Mouse (Mus musculus) midbrain, embryonic 14.5 days (tissue): Measurements from ENCODE around the gene Hexim2. TPM values are rescaled to one million over a fixed set of nuclear protein-coding genes. Genes with fewer than 3 reads are reported as not detected.

ENCODE experiments used
- ATAC-seq: fragments of 200-750 bp; cut with Nextera tagmentation; 2 replicates; pipeline ENCODE4 v1.8.0; 2017; ENCODE audit warnings: moderate number of reproducible peaks, moderate library complexity; ENCODE audit not compliant: low FRiP score, low TSS enrichment
- DNase-seq: peaks from one replicate; pipeline ENCODE4 v3.0.0-alpha.2; 2015
- H3K27ac ChIP-seq: fragments of 300-500 bp; sonication (generic); replicated peaks from 2 replicates; pipeline ENCODE4 v1.5.1; 2014; ENCODE audit warnings: mild to moderate bottlenecking, low read depth, low read length, moderate library complexity
- H3K27me3 ChIP-seq: fragments of 300-500 bp; sonication (generic); 2 replicates; pipeline ENCODE4 v1.6.1; 2014; ENCODE audit warnings: low read length, control low read depth, mixed read lengths; ENCODE audit not compliant: control insufficient read depth, insufficient read depth
- H3K36me3 ChIP-seq: fragments of 300-500 bp; sonication (generic); 2 replicates; pipeline ENCODE4 v1.6.1; 2014; ENCODE audit warnings: low read length, control low read depth; ENCODE audit not compliant: control insufficient read depth, insufficient read depth
- H3K4me1 ChIP-seq: fragments of 300-500 bp; sonication (generic); 2 replicates; pipeline ENCODE4 v1.6.1; 2014; ENCODE audit warnings: mild to moderate bottlenecking, antibody characterized with exemption, low read length, control low read depth; ENCODE audit not compliant: control insufficient read depth, insufficient read depth
- H3K4me2 ChIP-seq: fragments of 300-500 bp; sonication (generic); 2 replicates; pipeline ENCODE4 v1.6.1; 2014; ENCODE audit warnings: mild to moderate bottlenecking, low read length, moderate library complexity
- H3K4me3 ChIP-seq: fragments of 300-500 bp; sonication (generic); replicated peaks from 2 replicates; pipeline ENCODE4 v1.5.1; 2014; ENCODE audit warnings: low read depth, low read length
- H3K9ac ChIP-seq: fragments of 300-500 bp; sonication (generic); replicated peaks from 2 replicates; pipeline ENCODE4 v1.6.1; 2014; ENCODE audit warnings: mild to moderate bottlenecking, low read length, moderate library complexity
- H3K9me3 ChIP-seq: fragments of 300-500 bp; sonication (generic); 2 replicates; pipeline ENCODE4 v1.6.1; 2016; ENCODE audit warnings: low read length, control low read depth, mixed read lengths; ENCODE audit not compliant: control insufficient read depth
- WGBS: fragments of 180-500 bp; shearing (Covaris S2); extraction: QIAGEN DNeasy Blood & Tissue Kit; methylation state at CpG from one replicate; pipeline ENCODE4 v1.1.7; 2014; 5-methylcytosine and 5-hydroxymethylcytosine counted together
- polyA plus RNA-seq: library from polyadenylated mRNA; unstranded; fragments of >200 nt; fragmentation: Nextera tagmentation; extraction: Ambion mirVana; gene quantifications from 2 replicates; pipeline ENCODE4 v1.2.1, GENCODE M21; 2014

Gene Hexim2
- polyA plus RNA-seq: 22.9 and 24.7 TPM in 2 replicates

- peak; percentile 77 for DNase-seq
Measured at GRCm38 (mm10) chr11:103131701-103132575, at the start of gene Hexim2. Hexim2 (plus strand) TSS chr11:103132429.

DNA sequence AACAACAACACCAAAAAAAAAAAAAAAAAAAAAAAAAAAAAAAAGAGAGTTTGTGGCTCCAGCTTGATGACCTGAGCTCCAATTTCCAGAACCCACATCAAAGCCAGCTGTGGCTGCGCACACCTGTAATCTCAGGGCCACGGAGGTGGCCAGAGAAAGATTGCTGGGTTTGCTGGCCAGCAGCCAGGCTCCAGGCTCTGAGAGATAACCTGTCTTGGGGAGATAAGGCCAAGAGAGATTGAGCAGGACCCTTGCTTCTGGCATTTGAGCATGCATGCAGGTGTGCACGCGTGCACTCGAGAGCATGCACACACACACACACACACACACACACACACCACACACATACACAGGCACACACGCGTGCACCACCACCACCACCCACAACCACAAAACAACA is 38.9 kb upstream of the Hexim2 start:
- WGBS: 98% methylated on average over 7 of the region's 7 CpGs
- Histone ChIP-seq H3K9ac (no peak overlapping the region), H3K27me3 (no peaks in the 10 kb centered on the region), H3K9me3 (no peaks in the 10 kb centered on the region), H3K4me1 (no peaks in the 10 kb centered on the region), H3K4me2 (no peak overlapping the region), H3K27ac (no peak overlapping the region), H3K36me3 (no peaks in the 10 kb centered on the region), H3K4me3 (no peak overlapping the region)
- no peak for DNase-seq
- no peak for ATAC-seq

More at GRCm38 (mm10) chr11:103131701-103132575, at the start of gene Hexim2:
- Histone ChIP-seq H3K36me3 (no peaks in the 10 kb centered on the region), H3K27me3 (no peaks in the 10 kb centered on the region), H3K9me3 (no peaks in the 10 kb centered on the region), H3K4me3 (peak within 1 kb of the TSS; percentile 96), H3K4me1 (peaks cover 38% of the 10 kb centered on the region), H3K9ac (peak within 1 kb of the TSS; percentile 100), H3K27ac (peak within 1 kb of the TSS; percentile 98), H3K4me2 (peak within 1 kb of the TSS; percentile 90)
- ATAC-seq: peak; percentile 61
- under 1% methylated on average over 39 of the region's 39 CpGs for WGBS

DNA sequence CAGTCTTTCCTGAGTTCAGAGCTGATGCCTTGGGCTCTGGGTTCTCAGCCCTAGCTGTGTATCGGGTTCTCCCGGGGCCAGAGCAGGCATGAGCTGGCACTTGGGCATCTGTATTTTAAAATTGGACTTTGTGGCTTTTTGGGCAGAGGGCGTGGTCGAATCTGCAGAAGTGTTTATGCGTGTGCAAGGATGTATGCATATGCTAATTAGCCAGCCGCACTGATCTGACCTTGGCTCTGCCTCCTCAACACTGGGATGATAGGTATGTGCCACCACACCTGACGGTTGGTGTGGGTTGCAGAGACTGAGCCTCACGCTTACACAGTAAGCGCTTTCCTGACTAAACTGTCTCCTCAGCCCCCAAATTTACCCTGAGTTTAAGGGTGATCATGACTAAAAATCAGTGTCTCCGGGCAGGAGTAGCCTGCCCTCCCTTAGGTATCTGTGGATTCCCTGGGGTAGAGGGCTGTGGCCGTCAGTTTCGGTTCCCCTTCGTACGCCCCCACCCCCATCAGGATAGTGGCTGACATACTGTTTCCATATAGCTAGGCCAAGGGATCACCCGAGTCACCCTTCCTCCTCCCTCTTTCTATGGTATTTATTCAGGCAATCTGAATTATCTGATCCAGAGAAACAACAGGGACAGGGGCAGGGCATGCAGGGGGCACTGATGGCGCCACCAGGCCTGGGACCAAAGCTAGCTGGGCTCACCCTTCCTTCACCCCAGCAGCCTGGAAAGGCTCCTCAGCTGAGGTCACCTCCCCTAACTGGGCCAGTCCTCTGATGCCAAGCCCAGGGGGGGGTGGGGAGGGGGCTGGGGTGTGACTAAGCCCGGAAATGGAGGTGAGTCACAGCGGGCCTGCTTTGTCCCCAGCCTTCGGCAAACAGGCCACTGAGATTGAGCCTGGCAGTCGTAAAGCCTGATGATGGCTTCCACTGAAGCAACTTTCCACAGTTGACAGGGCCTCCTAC is 38.1 kb upstream of the Hexim2 start:
- WGBS: 74% methylated on average over 20 of the region's 20 CpGs
- Histone ChIP-seq H3K4me3 (no peak overlapping the region), H3K4me2 (no peak overlapping the region), H3K27ac (no peak overlapping the region), H3K36me3 (no peaks in the 10 kb centered on the region), H3K9me3 (no peaks in the 10 kb centered on the region), H3K27me3 (peaks cover 3% of the 10 kb centered on the region; the same call in 1 of the 2 replicates), H3K9ac (no peak overlapping the region), H3K4me1 (no peaks in the 10 kb centered on the region)
- DNase-seq: no peak
- no peak for ATAC-seq

GRCm38 (mm10) chr11:103095107-103095670 is 37.0 kb upstream of the Hexim2 start:
- Histone ChIP-seq H3K4me3 (no peak overlapping the region), H3K9me3 (no peaks in the 10 kb centered on the region), H3K4me1 (no peaks in the 10 kb centered on the region), H3K36me3 (no peaks in the 10 kb centered on the region), H3K9ac (no peak overlapping the region), H3K4me2 (no peak overlapping the region), H3K27me3 (peaks cover 12% of the 10 kb centered on the region), H3K27ac (no peak overlapping the region)
- WGBS: 48% methylated on average over 9 of the region's 9 CpGs
- no peak for DNase-seq
- ATAC-seq: no peak

- Histone ChIP-seq H3K4me2 (no peak overlapping the region), H3K4me1 (no peaks in the 10 kb centered on the region), H3K4me3 (no peak overlapping the region), H3K27me3 (peaks cover 18% of the 10 kb centered on the region), H3K27ac (no peak overlapping the region), H3K9me3 (no peaks in the 10 kb centered on the region), H3K36me3 (no peaks in the 10 kb centered on the region), H3K9ac (no peak overlapping the region)
- no peak for ATAC-seq
- 93% methylated on average over 6 of the region's 6 CpGs for WGBS
- DNase-seq: no peak
Measured at GRCm38 (mm10) chr11:103095801-103096200, 36.4 kb upstream of the Hexim2 start.

DNA sequence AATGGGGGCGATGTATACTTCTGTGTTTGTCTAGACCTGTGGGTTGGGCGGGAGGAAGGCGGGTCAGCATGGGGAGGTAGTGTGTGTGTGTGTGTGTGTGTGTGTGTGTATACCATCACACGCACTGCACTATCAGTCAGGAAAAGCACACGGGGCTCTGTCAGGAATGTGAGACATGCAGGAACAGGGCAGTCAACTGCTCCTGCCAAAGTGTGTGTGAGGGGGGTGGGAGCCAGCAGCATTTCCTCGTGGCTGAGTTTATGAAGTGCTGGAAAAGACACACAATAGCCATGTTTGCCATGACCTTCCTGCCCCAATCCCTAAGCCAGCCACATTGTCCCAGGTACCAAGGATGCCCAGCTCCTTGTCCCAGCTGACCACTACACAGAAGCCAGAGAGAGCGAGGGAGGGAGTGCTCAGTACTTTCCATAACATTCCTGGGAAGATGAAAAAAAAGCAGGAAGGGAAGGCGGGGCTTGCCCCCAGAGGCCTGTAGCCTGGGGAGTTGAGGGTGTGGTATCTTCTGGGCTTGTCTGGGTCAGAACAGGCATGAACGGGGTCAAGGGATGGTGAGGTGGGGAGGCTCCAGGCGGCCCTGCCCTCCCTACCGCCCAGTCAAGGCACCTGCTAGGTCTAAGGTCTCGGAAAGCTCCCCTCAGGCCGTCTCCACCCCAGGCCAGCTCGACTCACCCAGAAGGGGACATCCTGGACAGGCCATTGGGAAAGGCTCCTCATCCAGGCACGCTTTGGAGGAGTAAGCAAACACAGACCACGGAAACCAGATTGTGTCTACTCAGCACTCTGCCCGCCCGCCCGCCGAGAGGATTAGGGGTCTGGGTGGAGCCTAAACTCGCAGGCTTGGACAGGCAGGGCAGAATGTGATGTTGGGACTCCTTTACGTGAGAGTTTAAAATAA is 35.0 kb upstream of the Hexim2 start:
- H3K36me3 ChIP-seq: no peaks in the 10 kb centered on the region
- peaks cover 26% of the 10 kb centered on the region for H3K27me3 ChIP-seq
- no peak overlapping the region for H3K4me2 ChIP-seq
- no peak overlapping the region for H3K4me3 ChIP-seq
- peaks cover 3% of the 10 kb centered on the region; the same call in 1 of the 2 replicates for H3K4me1 ChIP-seq
- H3K27ac ChIP-seq: no peak overlapping the region
- no peaks in the 10 kb centered on the region for H3K9me3 ChIP-seq
- 20% methylated on average over 22 of the region's 22 CpGs for WGBS
- ATAC-seq: no peak
- DNase-seq: no peak
- no peak overlapping the region for H3K9ac ChIP-seq

- H3K9me3 ChIP-seq: no peaks in the 10 kb centered on the region
- H3K9ac ChIP-seq: no peak overlapping the region
- ATAC-seq (no peak), DNase-seq (no peak)
- peaks cover 30% of the 10 kb centered on the region for H3K27me3 ChIP-seq
- 70% methylated on average over 11 of the region's 11 CpGs for WGBS
- no peak overlapping the region for H3K4me3 ChIP-seq
- H3K27ac ChIP-seq: no peak overlapping the region
- H3K36me3 ChIP-seq: no peaks in the 10 kb centered on the region
- H3K4me2 ChIP-seq: no peak overlapping the region
- H3K4me1 ChIP-seq: peaks cover 4% of the 10 kb centered on the region; the same call in 1 of the 2 replicates
Measured at GRCm38 (mm10) chr11:103098531-103099190, 33.6 kb upstream of the Hexim2 start.
